Mouse (Mus musculus) lung, embryonic 16.5 days (tissue): Measurements from ENCODE around the gene Mrpl43. TPM values are rescaled to one million over a fixed set of nuclear protein-coding genes. Genes with fewer than 3 reads are reported as not detected.
A peak's percentile ranks its signal among the peaks of the same experiment; 100 is the strongest.

Experiments used
- ATAC-seq: fragments of 200-750 bp; cut with Nextera tagmentation; 2 replicates; pipeline ENCODE4 v1.8.0; 2017; ENCODE audit warnings: low read depth, mild to moderate bottlenecking, moderate library complexity
- H3K27ac ChIP-seq: fragments of 300-500 bp; sonication (generic); 2 replicates; pipeline ENCODE4 v1.5.1; 2014; ENCODE audit warnings: mild to moderate bottlenecking, control low read depth, low read length
- H3K27me3 ChIP-seq: fragments of 300-500 bp; sonication (generic); 2 replicates; pipeline ENCODE4 v1.6.1; 2014; ENCODE audit warnings: low read depth, low read length, mixed read lengths; ENCODE audit not compliant: control insufficient read depth, insufficient read depth
- H3K36me3 ChIP-seq: fragments of 300-500 bp; sonication (generic); 2 replicates; pipeline ENCODE4 v1.6.1; 2014; ENCODE audit warnings: low read length; ENCODE audit not compliant: control insufficient read depth, insufficient read depth
- H3K4me1 ChIP-seq: fragments of 300-500 bp; sonication (generic); replicated peaks from 2 replicates; pipeline ENCODE4 v1.6.1; 2014; ENCODE audit warnings: low read length, mixed read lengths; ENCODE audit not compliant: control insufficient read depth, insufficient read depth
- H3K4me2 ChIP-seq: fragments of 300-500 bp; sonication (generic); 2 replicates; pipeline ENCODE4 v1.6.1; 2014; ENCODE audit warnings: low read depth, low read length, control low read depth
- H3K4me3 ChIP-seq: fragments of 300-500 bp; sonication (generic); 2 replicates; pipeline ENCODE4 v1.5.1; 2014; ENCODE audit warnings: mild to moderate bottlenecking, low read length, control low read depth
- H3K9ac ChIP-seq: fragments of 300-500 bp; sonication (generic); 2 replicates; pipeline ENCODE4 v1.6.1; 2014; ENCODE audit warnings: low read length, control low read depth
- H3K9me3 ChIP-seq: fragments of 300-500 bp; sonication (generic); 2 replicates; pipeline ENCODE4 v1.6.1; 2016; ENCODE audit warnings: low read length; ENCODE audit not compliant: control insufficient read depth
- WGBS: fragments of 180-500 bp; shearing (Covaris S2); extraction: QIAGEN DNeasy Blood & Tissue Kit; methylation state at CpG from one replicate; pipeline ENCODE4 v1.1.7; 2014; 5-methylcytosine and 5-hydroxymethylcytosine counted together
- polyA plus RNA-seq: library from polyadenylated mRNA; unstranded; fragments of >200 nt; fragmentation: Nextera tagmentation; extraction: Ambion mirVana; gene quantifications from 2 replicates; pipeline ENCODE4 v1.2.1, GENCODE M21; 2015

Mrpl43 gene
- polyA plus RNA-seq, 1 experiment from 2014 or later: 65.2 TPM

GRCm38 (mm10) chr19:45030111-45030510 is 23.9 kb upstream of the Mrpl43 start:
- H3K27me3 ChIP-seq: no peaks in the 10 kb centered on the region
- H3K4me3 ChIP-seq: no peak overlapping the region
- H3K9me3 ChIP-seq: no peaks in the 10 kb centered on the region
- H3K27ac ChIP-seq: no peak overlapping the region
- ATAC-seq: peak; percentile 34
- no peak overlapping the region for H3K4me2 ChIP-seq
- peaks cover 29% of the 10 kb centered on the region for H3K4me1 ChIP-seq
- H3K9ac ChIP-seq: 0 out of 2 replicates have a peak overlapping the region, but pooled peaks have one; percentile 7
- peaks cover 27% of the 10 kb centered on the region for H3K36me3 ChIP-seq
- WGBS: 41% methylated on average over 8 of the region's 8 CpGs

- Histone ChIP-seq H3K4me2 (no peak overlapping the region), H3K27me3 (no peaks in the 10 kb centered on the region), H3K4me3 (no peak overlapping the region), H3K9me3 (no peaks in the 10 kb centered on the region), H3K9ac (no peak overlapping the region), H3K4me1 (peaks cover 29% of the 10 kb centered on the region), H3K27ac (no peak overlapping the region), H3K36me3 (peaks cover 32% of the 10 kb centered on the region)
- no peak for ATAC-seq
- WGBS: 72% methylated on average over 6 of the region's 9 CpGs
Measured at GRCm38 (mm10) chr19:45029571-45029970, 23.3 kb upstream of the Mrpl43 start.

- Histone ChIP-seq H3K27ac (no peak overlapping the region), H3K27me3 (no peaks in the 10 kb centered on the region), H3K9me3 (no peaks in the 10 kb centered on the region), H3K36me3 (peaks cover 38% of the 10 kb centered on the region), H3K9ac (no peak overlapping the region), H3K4me2 (no peak overlapping the region), H3K4me3 (no peak overlapping the region), H3K4me1 (peaks cover 29% of the 10 kb centered on the region)
- ATAC-seq: no peak
- 55% methylated on average over 19 of the region's 19 CpGs for WGBS
Measured at GRCm38 (mm10) chr19:45028746-45029145, 22.5 kb upstream of the Mrpl43 start.

GRCm38 (mm10) chr19:45027848-45028247 is 21.6 kb upstream of the Mrpl43 start:
- H3K27ac ChIP-seq: no peak overlapping the region; the same call in 1 of the 2 replicates
- H3K27me3 ChIP-seq: no peaks in the 10 kb centered on the region
- H3K4me1 ChIP-seq: peaks cover 29% of the 10 kb centered on the region
- no peaks in the 10 kb centered on the region for H3K9me3 ChIP-seq
- peaks cover 44% of the 10 kb centered on the region for H3K36me3 ChIP-seq
- H3K4me2 ChIP-seq: no peak overlapping the region
- WGBS: 80% methylated on average over 6 of the region's 6 CpGs
- no peak for ATAC-seq
- no peak overlapping the region for H3K9ac ChIP-seq
- no peak overlapping the region for H3K4me3 ChIP-seq

GRCm38 (mm10) chr19:45026958-45027670 is 20.9 kb upstream of the Mrpl43 start:
- Histone ChIP-seq H3K36me3 (peaks cover 47% of the 10 kb centered on the region), H3K9ac (no peak overlapping the region), H3K4me2 (no peak overlapping the region), H3K27ac (no peak overlapping the region), H3K4me1 (peaks cover 22% of the 10 kb centered on the region), H3K4me3 (no peak overlapping the region), H3K27me3 (no peaks in the 10 kb centered on the region), H3K9me3 (no peaks in the 10 kb centered on the region)
- WGBS: 59% methylated on average over 6 of the region's 6 CpGs
- ATAC-seq: no peak

- H3K4me2 ChIP-seq: no peak overlapping the region
- peaks cover 53% of the 10 kb centered on the region for H3K36me3 ChIP-seq
- no peaks in the 10 kb centered on the region for H3K9me3 ChIP-seq
- peaks cover 23% of the 10 kb centered on the region for H3K4me1 ChIP-seq
- 91% methylated on average over 37 of the region's 37 CpGs for WGBS
- no peak overlapping the region for H3K4me3 ChIP-seq
- no peak overlapping the region for H3K27ac ChIP-seq
- H3K27me3 ChIP-seq: no peaks in the 10 kb centered on the region
- no peak overlapping the region for H3K9ac ChIP-seq
- no peak for ATAC-seq
Measured at GRCm38 (mm10) chr19:45025937-45026568, 19.8 kb upstream of the Mrpl43 start.

- no peak overlapping the region for H3K4me2 ChIP-seq
- WGBS: 76% methylated on average over 20 of the region's 20 CpGs
- no peaks in the 10 kb centered on the region for H3K27me3 ChIP-seq
- H3K4me3 ChIP-seq: no peak overlapping the region
- peaks cover 27% of the 10 kb centered on the region for H3K4me1 ChIP-seq
- H3K27ac ChIP-seq: no peak overlapping the region
- peaks cover 53% of the 10 kb centered on the region for H3K36me3 ChIP-seq
- no peak overlapping the region for H3K9ac ChIP-seq
- H3K9me3 ChIP-seq: no peaks in the 10 kb centered on the region
- ATAC-seq: no peak
Measured at GRCm38 (mm10) chr19:45024775-45025174, 18.5 kb upstream of the Mrpl43 start.

- WGBS: 76% methylated on average over 11 of the region's 11 CpGs
- no peaks in the 10 kb centered on the region for H3K9me3 ChIP-seq
- no peak overlapping the region for H3K27ac ChIP-seq
- no peak for ATAC-seq
- no peaks in the 10 kb centered on the region for H3K27me3 ChIP-seq
- peaks cover 53% of the 10 kb centered on the region for H3K36me3 ChIP-seq
- H3K4me2 ChIP-seq: no peak overlapping the region
- peaks cover 35% of the 10 kb centered on the region for H3K4me1 ChIP-seq
- no peak overlapping the region for H3K9ac ChIP-seq
- no peak overlapping the region for H3K4me3 ChIP-seq
Measured at GRCm38 (mm10) chr19:45023993-45024392, 17.8 kb upstream of the Mrpl43 start.

- 85% methylated on average over 15 of the region's 15 CpGs for WGBS
- no peaks in the 10 kb centered on the region for H3K27me3 ChIP-seq
- H3K27ac ChIP-seq: no peak overlapping the region
- H3K36me3 ChIP-seq: peaks cover 37% of the 10 kb centered on the region
- no peak overlapping the region for H3K4me3 ChIP-seq
- no peak for ATAC-seq
- H3K9me3 ChIP-seq: no peaks in the 10 kb centered on the region
- H3K4me1 ChIP-seq: peaks cover 41% of the 10 kb centered on the region
- H3K9ac ChIP-seq: peak overlapping the region; percentile 34; the same call in 1 of the 2 replicates
- H3K4me2 ChIP-seq: 0 out of 2 replicates have a peak overlapping the region, but pooled peaks have one; percentile 50
Measured at GRCm38 (mm10) chr19:45021362-45021761, 15.1 kb upstream of the Mrpl43 start.
